Mouse (Mus musculus) E14TG2a.4 (cell line): ENCODE results near the gene Efcab8.

Experiments used
- CTCF ChIP-seq: conservative IDR thresholded peaks from 2 replicates; pipeline ENCODE4 v1.5.1; 2014; ENCODE audit warnings: low read length
- NANOG ChIP-seq: IDR thresholded peaks from 2 replicates; pipeline ENCODE4 v1.6.1; 2014; ENCODE audit warnings: borderline replicate concordance, low read length, mixed read lengths
- POU5F1 ChIP-seq: IDR thresholded peaks from 2 replicates; pipeline ENCODE4 v1.6.1; 2014; ENCODE audit warnings: low read length, borderline replicate concordance

- TF ChIP-seq CTCF: no peak
- no peak for TF ChIP-seq POU5F1
- TF ChIP-seq NANOG: no peak
Measured at GRCm38 (mm10) chr2:153747994-153748393, 31.7 kb upstream of the Efcab8 start.
